Mouse (Mus musculus) stomach, postnatal 0 days (tissue): ENCODE data around the gene Cxcl16.
"Not testable (repeated sequence)": the region's sequence is repeated elsewhere in the genome, so short reads cannot be mapped to it uniquely, and the experiment has no call there.

Source experiments
- CTCF ChIP-seq: IDR thresholded peaks from 2 replicates; pipeline ENCODE4 v1.5.1; 2016; ENCODE audit warnings: antibody characterized with exemption, low read depth, mild to moderate bottlenecking, moderate library complexity
- EP300 ChIP-seq: optimal IDR thresholded peaks from 2 replicates; pipeline ENCODE3; 2016; ENCODE audit warnings: antibody characterized with exemption

DNA sequence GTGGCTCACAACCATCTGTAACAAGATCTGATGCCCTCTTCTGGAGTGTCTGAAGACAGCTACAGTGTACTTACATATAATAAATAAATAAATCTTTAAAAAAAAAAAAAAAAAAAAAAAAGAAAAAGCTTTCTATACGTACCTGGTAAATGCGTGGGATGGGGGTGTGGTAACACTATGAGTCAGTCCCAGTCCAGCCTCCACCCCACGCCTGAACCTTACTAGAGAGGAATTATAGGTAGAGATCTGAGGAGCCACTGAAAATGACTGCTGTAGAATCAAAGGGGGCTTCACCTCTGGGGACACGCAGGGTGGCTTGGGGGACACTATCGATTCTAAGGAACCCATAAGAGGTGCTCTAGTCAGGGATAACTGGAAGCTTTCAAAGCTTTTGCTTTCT lies 13.5 kb upstream of the Cxcl16 start:
- not testable (repeated sequence) for TF ChIP-seq EP300, CTCF
